Mouse (Mus musculus): ENCODE results near the gene Vmn1r111.
"Not testable (repeated sequence)": the region's sequence is repeated elsewhere in the genome, so short reads cannot be mapped to it uniquely, and the experiment has no call there.

Gene Vmn1r111

DNA sequence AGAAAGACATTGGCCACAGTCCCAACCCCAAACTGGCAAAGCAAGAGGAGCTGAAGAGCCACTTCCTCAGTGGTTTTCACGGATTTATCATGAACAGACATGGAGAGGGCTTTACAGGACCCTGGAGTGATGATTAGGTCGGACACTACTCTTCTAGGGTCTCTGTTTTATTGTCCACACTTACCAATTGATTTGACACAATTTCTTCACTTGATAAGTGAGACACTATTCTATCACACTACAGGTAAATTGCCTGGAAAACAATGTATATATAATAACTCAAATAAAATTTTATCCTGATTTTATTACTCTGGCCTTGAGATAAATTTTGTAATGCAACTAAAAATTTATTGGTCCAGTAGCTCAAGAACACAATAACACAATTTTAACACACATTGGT is at the start of gene Vmn1r111:
TSS of gene Vmn1r111 (minus strand) at position 101 of the 400 bp plus-strand sequence.
- DNase-seq (ENCODE audit: extremely low spot score, low spot score) = not testable (repeated sequence)

DNA sequence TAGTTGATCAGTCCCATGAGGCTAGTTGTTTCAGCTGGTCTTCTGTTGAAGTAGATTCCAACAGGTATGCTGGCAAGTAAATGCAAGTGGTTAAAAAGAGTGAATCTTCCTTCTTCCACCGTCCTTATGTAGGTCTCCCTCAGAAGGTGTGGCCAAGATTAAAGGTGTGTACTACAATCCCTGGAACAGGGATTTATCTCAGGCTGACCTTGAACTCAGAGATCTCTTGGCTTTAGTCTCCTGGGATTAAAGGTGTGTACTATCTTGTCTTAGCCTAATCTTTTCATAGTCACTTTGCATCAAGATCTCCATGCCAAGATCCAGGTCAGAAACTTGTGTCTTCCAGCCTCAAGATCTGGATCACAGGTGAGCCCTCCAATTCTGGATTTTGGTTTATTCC is 27.5 kb upstream of the Vmn1r111 start, which contains the start of gene Gm10668:
TSS of gene Gm10668 (minus strand) at position 101 of the 400 bp plus-strand sequence.
- DNase-seq (ENCODE audit: extremely low spot score, low spot score) = not testable (repeated sequence)

DNA sequence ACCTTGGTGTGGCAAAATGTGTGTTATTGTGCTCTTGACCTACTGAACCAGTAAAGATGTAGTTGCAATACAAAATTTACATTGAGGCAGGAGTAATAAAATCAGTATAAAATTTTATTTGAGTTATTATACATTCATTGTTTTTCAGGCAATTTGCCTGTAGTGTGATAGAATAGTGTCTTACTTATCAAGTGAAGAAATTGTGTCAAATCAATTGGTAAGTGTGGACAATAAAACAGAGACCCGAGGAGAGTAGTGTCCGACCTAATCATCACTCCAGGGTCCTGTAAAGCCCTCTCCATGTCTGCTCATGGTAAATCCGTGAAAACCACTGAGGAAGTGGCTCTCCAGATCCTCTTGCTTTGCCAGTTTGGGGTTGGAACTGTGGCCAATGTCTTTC is 34.4 kb downstream of the Vmn1r111 start, which contains the start of gene Vmn1r107:
TSS of gene Vmn1r107 (plus strand) at position 301 of the 400 bp plus-strand sequence.
- not testable (repeated sequence) for DNase-seq (ENCODE audit: extremely low spot score, low spot score)

Measured in neural tube, embryonic 10.5 days (tissue).